Mouse (Mus musculus) olfactory bulb, adult 2 months (tissue): ENCODE measurements around the gene Trim62.

Experiments used
- CTCF ChIP-seq: fragments of 200-500 bp; IDR thresholded peaks from 2 replicates; pipeline ENCODE4 v1.5.1; 2012; ENCODE audit warnings: low read depth, mild to moderate bottlenecking, low read length, moderate library complexity; ENCODE audit not compliant: insufficient read depth
- POLR2A ChIP-seq: fragments of 200-500 bp; IDR thresholded peaks from 2 replicates; pipeline ENCODE4 v1.6.1; 2012; ENCODE audit warnings: mild to moderate bottlenecking, low read depth, low read length, moderate library complexity; ENCODE audit not compliant: insufficient read depth

DNA sequence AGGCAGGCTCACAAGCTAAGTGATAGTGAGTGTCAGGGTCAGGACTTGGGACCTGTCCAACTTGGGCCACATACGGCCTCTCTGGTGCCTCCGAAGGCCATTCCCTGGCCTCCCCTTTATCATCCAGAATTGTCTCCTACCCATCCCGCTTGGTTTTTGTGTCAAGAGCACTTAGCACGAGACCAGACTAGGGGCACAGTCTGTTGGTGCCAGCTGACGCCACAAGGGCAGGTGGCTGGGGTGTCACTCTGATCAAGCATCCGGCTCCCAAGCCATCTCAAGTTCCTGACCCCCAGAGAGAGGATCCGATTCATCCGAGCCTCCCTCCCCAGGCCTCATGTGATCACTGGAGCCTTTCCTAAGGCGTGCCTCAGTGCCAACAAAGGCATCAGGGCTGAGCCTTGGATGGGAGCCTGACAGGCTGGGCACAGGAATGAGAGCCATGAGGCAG, 4.3 kb downstream of the Trim62 start:
- TF ChIP-seq POLR2A (no peak), CTCF (no peak)
